Mouse (Mus musculus): ENCODE data around the gene Hist1h4k.
"Not testable (repeated sequence)": the region's sequence is repeated elsewhere in the genome, so short reads cannot be mapped to it uniquely, and the experiment has no call there.

DNA sequence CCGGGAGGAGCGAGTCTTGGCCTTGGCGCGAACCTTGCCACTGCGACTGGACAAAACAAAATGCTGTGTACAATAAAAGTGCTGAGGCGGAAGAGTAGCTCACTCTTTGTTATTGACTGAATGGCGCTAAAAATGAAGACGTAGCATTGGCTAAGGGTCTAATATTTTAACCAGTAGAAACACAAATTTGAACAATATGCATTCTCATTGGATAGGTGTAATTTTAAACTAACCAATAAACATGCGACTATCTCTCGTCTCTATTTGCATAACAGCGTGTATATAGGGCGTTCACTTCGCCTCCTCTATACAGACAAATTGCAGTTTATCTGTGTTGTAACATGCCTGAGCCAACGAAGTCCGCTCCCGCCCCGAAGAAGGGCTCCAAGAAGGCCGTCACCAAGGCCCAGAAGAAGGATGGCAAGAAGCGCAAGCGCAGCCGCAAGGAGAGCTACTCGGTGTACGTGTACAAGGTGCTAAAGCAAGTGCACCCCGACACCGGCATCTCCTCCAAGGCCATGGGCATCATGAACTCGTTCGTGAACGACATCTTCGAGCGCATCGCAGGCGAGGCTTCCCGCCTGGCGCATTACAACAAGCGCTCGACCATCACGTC lies 28.4 kb downstream of the Hist1h4k start, which contains the start of gene Hist1h2bm:
- TF ChIP-seq POLR2A (IDR thresholded peaks at IDR 0.05; ENCODE audit: insufficient read length, low read depth) (peak; percentile 90), POLR2AphosphoS2 (IDR thresholded peaks at IDR 0.05; ENCODE audit: insufficient read length, low read depth) (peak; percentile 97), E2F4 (IDR thresholded peaks at IDR 0.05; ENCODE audit: insufficient read depth) (peak; percentile 73)
- TF ChIP-seq SRF (IDR thresholded peaks at IDR 0.05; ENCODE audit: control insufficient read depth, insufficient read length, low read depth); USF1 (IDR thresholded peaks at IDR 0.05; ENCODE audit: low read depth); MAX (IDR thresholded peaks at IDR 0.05; ENCODE audit: low read depth): not testable (repeated sequence)

Measured in myocyte (in vitro differentiated cells).